Mouse (Mus musculus) heart, adult 2 months (tissue): ENCODE data around the gene Lrrc36. TPM values are rescaled to one million over a fixed set of nuclear protein-coding genes. Genes with fewer than 3 reads are reported as not detected.

Experiments
- DNase-seq, 2 experiments: peaks; one replicate each; pipeline ENCODE4 v3.0.0; 2021
- H3K27ac ChIP-seq: fragments of 200-600 bp; 2 replicates; pipeline ENCODE4 v1.8.1; 2022
- H3K27me3 ChIP-seq: fragments of 200-500 bp; 2 replicates; pipeline ENCODE4 v1.6.1; 2012; ENCODE audit warnings: mild to moderate bottlenecking, low read length, inconsistent platforms, mixed read lengths; ENCODE audit not compliant: control insufficient read depth, insufficient read depth
- H3K36me3 ChIP-seq: fragments of 200-500 bp; 2 replicates; pipeline ENCODE4 v1.6.1; 2012; ENCODE audit warnings: low read length, inconsistent platforms; ENCODE audit not compliant: control insufficient read depth, insufficient read depth
- H3K4me1 ChIP-seq: fragments of 200-500 bp; 2 replicates; pipeline ENCODE4 v1.6.1; 2011; ENCODE audit warnings: low read length; ENCODE audit not compliant: control insufficient read depth, insufficient read depth
- H3K4me3 ChIP-seq: fragments of 200-600 bp; 2 replicates; pipeline ENCODE4 v1.8.1; 2022
- H3K79me2 ChIP-seq: fragments of 200-500 bp; replicated peaks from 2 replicates; pipeline ENCODE4 v1.6.1; 2012; ENCODE audit warnings: mild to moderate bottlenecking, inconsistent platforms, low read length, moderate library complexity, mixed read lengths; ENCODE audit not compliant: control insufficient read depth, insufficient read depth
- H3K9ac ChIP-seq: fragments of 200-500 bp; 2 replicates; pipeline ENCODE4 v1.6.1; 2012; ENCODE audit warnings: low read depth, mild to moderate bottlenecking, control low read depth, inconsistent platforms, low read length, mixed read lengths
- CTCF ChIP-seq: fragments of 200-600 bp; IDR thresholded peaks from 2 replicates; pipeline ENCODE4 v1.8.1; 2022; ENCODE audit warnings: antibody characterized with exemption, mild to moderate bottlenecking, moderate library complexity
- EP300 ChIP-seq: fragments of 200-500 bp; IDR thresholded peaks from 2 replicates; pipeline ENCODE4 v1.6.1; 2011; ENCODE audit warnings: low read depth, low read length, control low read depth; ENCODE audit not compliant: insufficient read depth
- POLR2A ChIP-seq: fragments of 200-500 bp; IDR thresholded peaks from 2 replicates; pipeline ENCODE4 v1.6.1; 2011; ENCODE audit warnings: mild to moderate bottlenecking, low read depth, low read length, control low read depth; ENCODE audit not compliant: insufficient read depth
- WGBS: fragments of 180-500 bp; shearing (Covaris S2); methylation state at CpG from one replicate; pipeline ENCODE4 v1.1.7; 2018; 5-methylcytosine and 5-hydroxymethylcytosine counted together
- intact Hi-C: fragments of 180-260 bp; cut with DNase I; formaldehyde crosslinking; loops from one replicate; pipeline ENCODE4 v1.15.1; 2025
- polyA plus RNA-seq: library from polyadenylated mRNA; depleted of rRNA; stranded (reverse); fragments of >200 nt; gene quantifications from 2 replicates; pipeline ENCODE4 v1.2.3, GENCODE M21; 2012
- total RNA-seq, 2 experiments: library from RNA; stranded (reverse); gene quantifications; 2 replicates each; pipeline ENCODE4 v1.2.3; 2021

The Lrrc36 gene
- total and polyA plus RNA-seq, 3 experiments: 0.45 to 0.94 (median 0.47) TPM

- Histone ChIP-seq H3K79me2 (no peaks in the 10 kb centered on the region), H3K27ac (no peak overlapping the region), H3K36me3 (no peaks in the 10 kb centered on the region), H3K9ac (no peak overlapping the region), H3K4me3 (no peak overlapping the region), H3K27me3 (peaks cover 2% of the 10 kb centered on the region; the same call in 1 of the 2 replicates), H3K4me1 (peaks cover 3% of the 10 kb centered on the region)
- peak in 1 of 2 experiments; percentile 9 for DNase-seq
- WGBS: 92% methylated on average over 6 of the region's 6 CpGs
- TF ChIP-seq CTCF (peak; percentile 55), POLR2A (no peak)
- intact Hi-C loops: loop anchor here (5.0 kb wide), 2 partner anchors 42 to 142 kb away; no protein-coding TSS in a partner anchor
These were observed 3.4 kb upstream of the Lrrc36 start for GRCm38 (mm10) chr8:105409947-105410346.

- no peaks in the 10 kb centered on the region for H3K79me2 ChIP-seq
- WGBS: 96% methylated on average over 2 of the region's 2 CpGs
- H3K9ac ChIP-seq: no peak overlapping the region
- no peaks in the 10 kb centered on the region for H3K27me3 ChIP-seq
- intact Hi-C loops: no loop called here
- H3K27ac ChIP-seq: no peak overlapping the region
- no peaks in the 10 kb centered on the region for H3K4me1 ChIP-seq
- no peak overlapping the region for H3K4me3 ChIP-seq
- no peaks in the 10 kb centered on the region for H3K36me3 ChIP-seq
- TF ChIP-seq CTCF: peak; percentile 48
- TF ChIP-seq EP300: no peak
- DNase-seq: no peak
These were observed 5.6 kb downstream of the Lrrc36 start for GRCm38 (mm10) chr8:105418992-105419391.

- intact Hi-C loops: no loop called here
- Histone ChIP-seq H3K27ac (no peak overlapping the region), H3K36me3 (no peaks in the 10 kb centered on the region), H3K9ac (no peak overlapping the region), H3K4me3 (no peak overlapping the region), H3K4me1 (no peaks in the 10 kb centered on the region), H3K79me2 (no peaks in the 10 kb centered on the region), H3K27me3 (no peaks in the 10 kb centered on the region)
- DNase-seq: no peak
- no peak for TF ChIP-seq EP300
- TF ChIP-seq POLR2A: no peak
- TF ChIP-seq CTCF: no peak
- 92% methylated on average over 4 of the region's 4 CpGs for WGBS
These were observed 6.4 kb downstream of the Lrrc36 start for GRCm38 (mm10) chr8:105419800-105420199.

- intact Hi-C loops: no loop called here
- no peak for DNase-seq
- TF ChIP-seq CTCF (no peak), EP300 (no peak), POLR2A (no peak)
- H3K27me3 ChIP-seq: no peaks in the 10 kb centered on the region
- H3K27ac ChIP-seq: no peak overlapping the region
- no peak overlapping the region for H3K4me3 ChIP-seq
- H3K79me2 ChIP-seq: no peaks in the 10 kb centered on the region
- H3K36me3 ChIP-seq: no peaks in the 10 kb centered on the region
- WGBS: 75% methylated on average over 1 of the region's 1 CpGs
- no peak overlapping the region for H3K9ac ChIP-seq
- peaks cover 3% of the 10 kb centered on the region for H3K4me1 ChIP-seq
These were observed 8.6 kb downstream of the Lrrc36 start for GRCm38 (mm10) chr8:105422006-105422405.

DNA sequence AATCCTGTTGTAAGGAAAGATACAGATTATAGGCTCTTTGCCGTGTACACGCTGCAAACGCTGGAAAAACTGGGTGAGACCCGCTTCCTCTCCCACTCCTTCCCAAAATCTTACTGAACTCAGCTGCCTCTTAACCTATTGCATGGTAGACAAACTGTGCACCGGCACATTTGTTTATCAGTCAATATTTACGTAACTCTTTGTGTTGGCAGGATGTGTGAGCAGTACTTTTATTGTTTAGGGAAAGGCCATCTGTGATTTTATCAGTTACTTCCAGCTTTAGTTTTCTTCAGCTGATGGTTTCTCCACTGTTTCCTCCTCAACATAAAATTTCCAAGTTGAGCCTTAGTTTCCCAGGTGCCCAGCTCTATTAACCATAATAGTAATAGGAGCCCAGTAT, 13.5 kb downstream of the Lrrc36 start:
- no peak for DNase-seq
- Histone ChIP-seq H3K4me3 (no peak overlapping the region), H3K9ac (no peak overlapping the region), H3K27me3 (no peaks in the 10 kb centered on the region), H3K27ac (peak overlapping the region; percentile 84), H3K4me1 (peaks cover 3% of the 10 kb centered on the region), H3K79me2 (no peaks in the 10 kb centered on the region), H3K36me3 (no peaks in the 10 kb centered on the region)
- WGBS: 40% methylated on average over 6 of the region's 6 CpGs
- intact Hi-C loops: no loop called here
- TF ChIP-seq CTCF (no peak), EP300 (0 out of 2 replicates have a peak, but pooled peaks have one; percentile 34), POLR2A (peak; percentile 36; the same call in 1 of the 2 replicates)

- H3K4me1 ChIP-seq: peaks cover 7% of the 10 kb centered on the region
- H3K27me3 ChIP-seq: no peaks in the 10 kb centered on the region
- H3K4me3 ChIP-seq: no peak overlapping the region
- no peak overlapping the region for H3K9ac ChIP-seq
- TF ChIP-seq EP300 (no peak), POLR2A (no peak), CTCF (no peak)
- DNase-seq: no peak
- intact Hi-C loops: no loop called here
- H3K27ac ChIP-seq: peak overlapping the region; percentile 20; the same call in 1 of the 2 replicates
- no peaks in the 10 kb centered on the region for H3K79me2 ChIP-seq
- H3K36me3 ChIP-seq: peaks cover 15% of the 10 kb centered on the region; the same call in 1 of the 2 replicates
- WGBS: 61% methylated on average over 7 of the region's 7 CpGs
These were observed 18.6 kb downstream of the Lrrc36 start for GRCm38 (mm10) chr8:105431743-105432515.
